Mouse (Mus musculus) hindbrain, embryonic 13.5 days (tissue): ENCODE measurements at regions not wholly inside any gene's neighbourhood (a gene's known extent, or its start where the extent isn't known, plus 50 kb on each side); places are given as distances from the start of the nearest gene placed in this dataset.

Experiments used
- ATAC-seq: fragments of 200-750 bp; cut with Nextera tagmentation; 2 replicates; pipeline ENCODE4 v1.8.0; 2017; ENCODE audit warnings: moderate TSS enrichment; ENCODE audit not compliant: low FRiP score
- H3K27ac ChIP-seq: fragments of 300-500 bp; sonication (generic); 2 replicates; pipeline ENCODE4 v1.5.1; 2015; ENCODE audit warnings: inconsistent platforms, mild to moderate bottlenecking, moderate library complexity
- H3K27me3 ChIP-seq: fragments of 300-500 bp; sonication (generic); 2 replicates; pipeline ENCODE4 v1.6.1; 2015; ENCODE audit warnings: mild to moderate bottlenecking, inconsistent platforms
- H3K36me3 ChIP-seq: fragments of 300-500 bp; sonication (generic); 2 replicates; pipeline ENCODE4 v1.6.1; 2015; ENCODE audit warnings: mild to moderate bottlenecking, inconsistent platforms
- H3K4me1 ChIP-seq: fragments of 300-500 bp; sonication (generic); replicated peaks from 2 replicates; pipeline ENCODE4 v1.6.1; 2015; ENCODE audit warnings: inconsistent platforms
- H3K4me2 ChIP-seq: fragments of 300-500 bp; sonication (generic); 2 replicates; pipeline ENCODE4 v1.6.1; 2015; ENCODE audit warnings: inconsistent platforms, mild to moderate bottlenecking, moderate library complexity
- H3K4me3 ChIP-seq: fragments of 300-500 bp; sonication (generic); 2 replicates; pipeline ENCODE4 v1.5.1; 2015; ENCODE audit warnings: mild to moderate bottlenecking, inconsistent platforms
- H3K9ac ChIP-seq: fragments of 300-500 bp; sonication (generic); 2 replicates; pipeline ENCODE4 v1.6.1; 2015; ENCODE audit warnings: mild to moderate bottlenecking, inconsistent platforms
- H3K9me3 ChIP-seq: fragments of 300-500 bp; sonication (generic); 2 replicates; pipeline ENCODE4 v1.6.1; 2016; ENCODE audit warnings: inconsistent platforms
- WGBS: fragments of 180-500 bp; shearing (Covaris S2); methylation state at CpG from one replicate; pipeline ENCODE4 v1.1.7; 2015; 5-methylcytosine and 5-hydroxymethylcytosine counted together

- ATAC-seq, result no peak
- Histone ChIP-seq H3K9me3 (no peaks in the 10 kb centered on the region), H3K4me2 (no peak overlapping the region), H3K4me3 (no peak overlapping the region), H3K27me3 (no peaks in the 10 kb centered on the region), H3K9ac (no peak overlapping the region), H3K27ac (no peak overlapping the region), H3K4me1 (no peaks in the 10 kb centered on the region), H3K36me3 (no peaks in the 10 kb centered on the region)
- 96% methylated on average over 1 of the region's 1 CpGs for WGBS
These were observed 127.2 kb upstream of the Ptchd4 start for GRCm38 (mm10) chr17:42188531-42188930.

- Histone ChIP-seq H3K4me1 (no peaks in the 10 kb centered on the region), H3K4me3 (no peak overlapping the region), H3K27ac (no peak overlapping the region), H3K9ac (no peak overlapping the region), H3K27me3 (no peaks in the 10 kb centered on the region), H3K9me3 (no peaks in the 10 kb centered on the region), H3K36me3 (no peaks in the 10 kb centered on the region), H3K4me2 (no peak overlapping the region)
- 79% methylated on average over 8 of the region's 8 CpGs for WGBS
- no peak for ATAC-seq
These were observed 125.4 kb upstream of the Ptchd4 start for GRCm38 (mm10) chr17:42190206-42190902.
